Mouse (Mus musculus): ENCODE measurements at regions not wholly inside any gene's neighbourhood (a gene's known extent, or its start where the extent isn't known, plus 50 kb on each side); places are given as distances from the start of the nearest gene placed in this dataset.
"Not testable (repeated sequence)": the region's sequence is repeated elsewhere in the genome, so short reads cannot be mapped to it uniquely, and the experiment has no call there.

DNA sequence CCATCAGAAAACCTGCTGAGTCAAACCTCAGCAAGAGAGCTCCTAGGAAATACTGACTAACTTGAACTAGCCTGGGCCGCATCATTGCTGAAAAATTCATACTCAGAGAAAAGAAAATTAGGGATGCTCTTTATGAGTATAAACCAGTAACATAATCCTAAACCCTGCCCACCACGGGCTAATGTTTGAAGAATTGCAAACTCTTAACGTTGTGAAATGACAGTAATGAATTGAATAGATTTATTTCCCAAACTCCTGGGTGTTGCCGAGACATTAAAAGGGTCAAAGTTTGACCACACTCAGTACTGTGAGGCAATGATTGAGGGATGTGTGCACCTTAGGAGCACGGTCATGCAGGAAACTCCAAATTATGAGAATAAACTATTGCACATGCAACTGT is 125.3 kb downstream of the Gipc2 start:
- H3K27me3 ChIP-seq (ENCODE audit: control insufficient read depth, insufficient read depth, low read length, poor library complexity, severe bottlenecking) = no peaks in the 10 kb centered on the region; the same call in 1 of the 2 replicates
- H3K4me1 ChIP-seq (ENCODE audit: control insufficient read depth, insufficient read depth, low read length) = no peaks in the 10 kb centered on the region
- no peak overlapping the region for H3K4me3 ChIP-seq (ENCODE audit: low read depth, low read length)
- H3K36me3 ChIP-seq (ENCODE audit: control insufficient read depth, insufficient read depth, low read length, poor library complexity, severe bottlenecking) = no peaks in the 10 kb centered on the region
- no peak for TF ChIP-seq EP300 (IDR thresholded peaks at IDR 0.05; ENCODE audit: insufficient read depth, low read depth, low read length)
- TF ChIP-seq CTCF (IDR thresholded peaks at IDR 0.05; ENCODE audit: low read depth, low read length) = no peak
- no peak for TF ChIP-seq POLR2A (IDR thresholded peaks at IDR 0.05; ENCODE audit: insufficient read depth, low read length)
- H3K9me3 ChIP-seq (replicated peaks; ENCODE audit: control insufficient read depth, insufficient read depth, low read length, poor library complexity, severe bottlenecking) = no peaks in the 10 kb centered on the region
- H3K9ac ChIP-seq (ENCODE audit: low read depth, poor library complexity, severe bottlenecking) = no peak overlapping the region
- H3K27ac ChIP-seq (ENCODE audit: insufficient read depth, low read length) = no peak overlapping the region

DNA sequence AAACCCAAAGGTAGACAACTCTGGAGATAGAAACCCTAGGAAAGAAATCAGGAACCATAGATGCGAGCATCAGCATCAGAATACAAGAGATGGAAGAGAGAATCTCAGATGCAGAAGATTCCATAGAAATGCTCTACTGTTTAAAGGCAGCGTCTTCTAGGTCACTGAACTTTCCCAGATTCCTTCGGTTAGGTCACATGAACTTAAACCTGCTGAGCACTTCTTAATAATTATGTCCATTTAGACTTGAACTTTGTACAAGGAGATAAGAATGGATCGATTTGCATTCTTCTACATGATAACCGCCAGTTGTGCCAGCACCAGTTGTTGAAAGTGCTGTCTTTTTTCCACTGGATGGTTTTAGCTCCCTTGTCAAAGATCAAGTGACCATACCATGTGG is 129.2 kb downstream of the Gipc2 start:
- H3K9ac ChIP-seq (ENCODE audit: low read depth, poor library complexity, severe bottlenecking); H3K4me1 ChIP-seq (ENCODE audit: control insufficient read depth, insufficient read depth, low read length); H3K4me3 ChIP-seq (ENCODE audit: low read depth, low read length): not testable (repeated sequence)

DNA sequence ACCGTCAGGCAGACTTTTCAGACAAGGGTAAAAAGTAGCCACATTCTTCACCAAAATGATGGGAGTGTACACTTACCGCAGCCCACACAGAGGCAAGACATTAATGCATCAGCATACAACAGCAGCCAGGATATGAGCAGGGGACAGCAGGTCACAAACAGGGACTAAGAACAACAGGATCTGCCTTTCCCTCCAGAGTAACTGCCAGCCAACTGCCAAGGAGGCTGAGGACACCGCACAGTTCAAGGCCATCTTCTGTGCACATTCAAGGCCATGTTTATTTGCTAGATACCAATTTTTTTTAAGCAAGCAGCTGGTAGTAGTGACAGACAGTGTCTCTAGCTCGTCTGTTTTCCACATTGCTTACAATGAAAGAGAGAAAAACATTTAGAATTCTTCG is 130.6 kb downstream of the Gipc2 start:
- no peaks in the 10 kb centered on the region for H3K27me3 ChIP-seq (ENCODE audit: control insufficient read depth, insufficient read depth, low read length, poor library complexity, severe bottlenecking)
- TF ChIP-seq POLR2A (IDR thresholded peaks at IDR 0.05; ENCODE audit: insufficient read depth, low read length) = no peak
- no peak for TF ChIP-seq EP300 (IDR thresholded peaks at IDR 0.05; ENCODE audit: insufficient read depth, low read depth, low read length)
- no peak for TF ChIP-seq CTCF (IDR thresholded peaks at IDR 0.05; ENCODE audit: low read depth, low read length)
- no peaks in the 10 kb centered on the region for H3K4me1 ChIP-seq (ENCODE audit: control insufficient read depth, insufficient read depth, low read length)
- H3K9me3 ChIP-seq (replicated peaks; ENCODE audit: control insufficient read depth, insufficient read depth, low read length, poor library complexity, severe bottlenecking) = no peaks in the 10 kb centered on the region
- H3K27ac ChIP-seq (ENCODE audit: insufficient read depth, low read length) = no peak overlapping the region
- no peaks in the 10 kb centered on the region for H3K36me3 ChIP-seq (ENCODE audit: control insufficient read depth, insufficient read depth, low read length, poor library complexity, severe bottlenecking)
- no peak overlapping the region for H3K9ac ChIP-seq (ENCODE audit: low read depth, poor library complexity, severe bottlenecking)
- no peak overlapping the region for H3K4me3 ChIP-seq (ENCODE audit: low read depth, low read length)

More for the DNA sequence above, 129.2 kb downstream of the Gipc2 start:
- not testable (repeated sequence) for H3K27ac ChIP-seq (ENCODE audit: insufficient read depth, low read length); H3K27me3 ChIP-seq (ENCODE audit: control insufficient read depth, insufficient read depth, low read length, poor library complexity, severe bottlenecking); H3K9me3 ChIP-seq (replicated peaks; ENCODE audit: control insufficient read depth, insufficient read depth, low read length, poor library complexity, severe bottlenecking); H3K36me3 ChIP-seq (ENCODE audit: control insufficient read depth, insufficient read depth, low read length, poor library complexity, severe bottlenecking)

DNA sequence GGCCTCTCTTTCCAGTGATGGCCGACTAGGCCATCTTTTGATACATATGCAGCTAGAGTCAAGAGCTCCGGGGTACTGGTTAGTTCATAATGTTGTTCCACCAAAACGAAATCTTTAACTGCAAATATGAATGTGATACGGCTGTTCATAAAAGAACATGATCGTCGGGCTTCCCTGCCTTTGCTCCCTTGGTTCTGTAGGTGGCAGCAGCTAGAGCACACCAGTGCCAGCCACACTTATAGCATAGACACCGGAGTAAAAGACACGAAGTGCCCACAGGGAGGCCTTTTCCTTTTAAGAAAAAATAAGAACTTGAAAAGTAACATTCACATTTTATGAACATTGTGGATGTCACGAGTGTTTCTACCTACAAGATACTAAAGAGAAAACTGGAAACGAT is 131.3 kb downstream of the Gipc2 start:
- H3K27me3 ChIP-seq (ENCODE audit: control insufficient read depth, insufficient read depth, low read length, poor library complexity, severe bottlenecking) = no peaks in the 10 kb centered on the region
- no peak overlapping the region for H3K4me3 ChIP-seq (ENCODE audit: low read depth, low read length)
- no peaks in the 10 kb centered on the region for H3K9me3 ChIP-seq (replicated peaks; ENCODE audit: control insufficient read depth, insufficient read depth, low read length, poor library complexity, severe bottlenecking)
- no peaks in the 10 kb centered on the region for H3K4me1 ChIP-seq (ENCODE audit: control insufficient read depth, insufficient read depth, low read length)
- H3K9ac ChIP-seq (ENCODE audit: low read depth, poor library complexity, severe bottlenecking) = no peak overlapping the region
- no peaks in the 10 kb centered on the region for H3K36me3 ChIP-seq (ENCODE audit: control insufficient read depth, insufficient read depth, low read length, poor library complexity, severe bottlenecking)
- no peak for TF ChIP-seq POLR2A (IDR thresholded peaks at IDR 0.05; ENCODE audit: insufficient read depth, low read length)
- no peak for TF ChIP-seq EP300 (IDR thresholded peaks at IDR 0.05; ENCODE audit: insufficient read depth, low read depth, low read length)
- no peak for TF ChIP-seq CTCF (IDR thresholded peaks at IDR 0.05; ENCODE audit: low read depth, low read length)
- no peak overlapping the region for H3K27ac ChIP-seq (ENCODE audit: insufficient read depth, low read length)

DNA sequence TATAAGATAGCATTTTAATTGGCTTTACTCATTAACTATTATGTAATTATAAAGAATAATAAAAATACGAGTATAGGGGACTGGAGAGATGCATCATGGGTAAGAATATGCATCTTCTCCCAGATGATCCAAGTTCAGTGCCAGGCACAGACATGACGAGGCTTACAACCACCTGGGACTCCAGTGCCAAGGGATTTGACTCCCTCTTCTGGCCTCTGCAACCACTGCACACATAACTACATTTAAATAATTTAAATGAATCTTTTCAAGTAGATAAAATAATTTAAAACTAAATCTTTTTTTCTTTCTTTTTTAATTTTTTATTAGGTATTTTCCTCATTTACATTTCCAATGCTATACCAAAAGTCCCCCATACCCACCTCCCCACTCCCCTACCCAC is 131.8 kb downstream of the Gipc2 start:
- TF ChIP-seq CTCF (IDR thresholded peaks at IDR 0.05; ENCODE audit: low read depth, low read length) = peak; percentile 7
- TF ChIP-seq EP300 (IDR thresholded peaks at IDR 0.05; ENCODE audit: insufficient read depth, low read depth, low read length) = no peak
- no peak for TF ChIP-seq POLR2A (IDR thresholded peaks at IDR 0.05; ENCODE audit: insufficient read depth, low read length)
- H3K27ac ChIP-seq (ENCODE audit: insufficient read depth, low read length) = no peak overlapping the region
- H3K4me1 ChIP-seq (ENCODE audit: control insufficient read depth, insufficient read depth, low read length) = no peaks in the 10 kb centered on the region
- no peaks in the 10 kb centered on the region for H3K36me3 ChIP-seq (ENCODE audit: control insufficient read depth, insufficient read depth, low read length, poor library complexity, severe bottlenecking)
- H3K4me3 ChIP-seq (ENCODE audit: low read depth, low read length) = no peak overlapping the region
- no peak overlapping the region for H3K9ac ChIP-seq (ENCODE audit: low read depth, poor library complexity, severe bottlenecking)
- H3K9me3 ChIP-seq (replicated peaks; ENCODE audit: control insufficient read depth, insufficient read depth, low read length, poor library complexity, severe bottlenecking) = no peaks in the 10 kb centered on the region
- H3K27me3 ChIP-seq (ENCODE audit: control insufficient read depth, insufficient read depth, low read length, poor library complexity, severe bottlenecking) = no peaks in the 10 kb centered on the region

DNA sequence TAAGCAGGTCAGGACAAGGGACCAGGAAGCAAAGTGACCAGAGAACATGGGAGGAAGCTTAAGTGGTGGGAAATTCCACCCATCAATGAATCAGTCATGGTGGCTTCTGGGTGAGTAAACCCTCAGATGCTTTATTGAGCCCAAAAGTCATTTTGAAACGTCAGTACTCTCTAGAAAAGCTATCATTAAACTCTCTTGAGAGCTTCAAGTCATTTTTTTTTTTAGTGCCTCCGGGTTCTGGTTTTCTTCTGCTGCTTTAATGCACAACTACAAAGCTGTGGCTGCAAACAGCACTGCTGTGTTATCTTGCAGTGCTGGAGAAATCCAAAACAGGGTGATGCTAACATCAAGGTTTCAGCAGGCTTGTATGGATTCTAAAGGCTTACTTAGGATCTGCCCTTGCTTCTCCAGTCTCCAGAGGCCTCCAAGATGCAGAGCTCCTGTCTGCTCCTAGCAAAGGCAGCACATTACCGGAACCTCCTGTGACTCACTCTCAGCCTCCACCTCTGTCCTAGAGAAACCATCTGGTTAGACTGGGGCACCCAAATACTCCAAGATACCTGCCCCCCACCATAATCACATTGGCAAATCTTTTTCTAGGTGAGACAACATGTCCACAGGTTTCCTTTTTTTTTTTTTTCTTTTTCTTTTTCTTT is 133.2 kb downstream of the Gipc2 start:
- no peak overlapping the region for H3K4me3 ChIP-seq (ENCODE audit: low read depth, low read length)
- no peak overlapping the region for H3K9ac ChIP-seq (ENCODE audit: low read depth, poor library complexity, severe bottlenecking)
- no peaks in the 10 kb centered on the region for H3K4me1 ChIP-seq (ENCODE audit: control insufficient read depth, insufficient read depth, low read length)
- no peaks in the 10 kb centered on the region for H3K9me3 ChIP-seq (replicated peaks; ENCODE audit: control insufficient read depth, insufficient read depth, low read length, poor library complexity, severe bottlenecking)
- TF ChIP-seq EP300 (IDR thresholded peaks at IDR 0.05; ENCODE audit: insufficient read depth, low read depth, low read length) (no peak), CTCF (IDR thresholded peaks at IDR 0.05; ENCODE audit: low read depth, low read length) (no peak), POLR2A (IDR thresholded peaks at IDR 0.05; ENCODE audit: insufficient read depth, low read length) (no peak)
- H3K27me3 ChIP-seq (ENCODE audit: control insufficient read depth, insufficient read depth, low read length, poor library complexity, severe bottlenecking) = no peaks in the 10 kb centered on the region
- H3K27ac ChIP-seq (ENCODE audit: insufficient read depth, low read length) = no peak overlapping the region
- no peaks in the 10 kb centered on the region for H3K36me3 ChIP-seq (ENCODE audit: control insufficient read depth, insufficient read depth, low read length, poor library complexity, severe bottlenecking)

Data from ES-Bruce4 (cell line).